13 mouse cellular contexts compared by ENCODE assay signal in the genomic region with DNA sequence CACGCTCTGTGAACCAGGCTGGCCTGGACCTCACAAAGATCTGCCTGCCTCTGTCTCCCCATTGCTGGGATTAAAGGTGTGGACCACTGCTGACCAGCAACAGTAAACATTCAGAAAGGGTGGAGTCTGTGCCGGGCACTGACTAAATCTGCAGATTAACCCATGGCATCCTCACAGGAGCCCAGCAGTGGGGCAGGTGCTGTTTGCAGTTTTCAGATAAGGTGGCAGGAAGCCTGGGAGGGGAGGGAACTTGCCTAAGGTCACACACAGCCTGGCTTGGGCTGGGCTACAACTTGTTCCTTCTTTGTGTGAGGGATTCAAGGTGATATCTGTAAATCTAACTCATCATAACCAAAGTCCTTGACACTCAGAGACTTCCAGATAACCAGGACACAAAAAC. TPM values are rescaled to one million over a fixed set of nuclear protein-coding genes. Genes with fewer than 3 reads are reported as not detected.
A peak's percentile ranks its signal among the peaks of the same experiment; 100 is the strongest.
DNase-seq lines count a peak whose midpoint lies in the region; ATAC-seq lines count a peak whose summit lies in the region.
"Had no signal": no experiment of that assay in that cellular context is flagged by ENCODE, and none has a peak within 500 bp of the region (broad histone marks: within the 10 kb centered on the region; RNA-seq: fewer than 3 reads in every experiment).

No protein-coding gene starts in this region.

- no peaks in the 10 kb centered on the region; the same call in 1 of the 2 replicates for H3K36me3 ChIP-seq in intestine, embryonic 16.5 days (ENCODE audit: control insufficient read depth, insufficient read depth, low read length)
- 0 out of 2 replicates have a peak, but pooled peaks cover 2% of the 10 kb centered on the region for H3K36me3 ChIP-seq in intestine, embryonic 15.5 days
- H3K36me3 ChIP-seq in hindbrain, embryonic 12.5 days: peaks cover 34% of the 10 kb centered on the region

- peak; percentile 62 for DNase-seq in c-Kit-negative CD71-positive TER-119-positive erythroid progenitor cells, embryonic 14.5 days (ENCODE audit: low read depth, low spot score)
- peak; percentile 42 for DNase-seq in induced T-regulatory cell, adult 2 months (ENCODE audit: low read depth)
- DNase-seq in cerebellum, adult 9-11 months: no peak
- DNase-seq: heart, adult 2 months; kidney, postnatal 36 days had no signal

- no peak overlapping the region for H3K4me2 ChIP-seq in intestine, embryonic 16.5 days (ENCODE audit: low read depth, low read length)
- no peak overlapping the region for H3K4me2 ChIP-seq in intestine, embryonic 15.5 days (replicated peaks)
- no peak overlapping the region for H3K4me2 ChIP-seq in hindbrain, embryonic 12.5 days (replicated peaks)
- H3K4me2 ChIP-seq: limb, embryonic 15.5 days; midbrain, embryonic 12.5 days had no signal

- H3K27ac ChIP-seq in intestine, embryonic 16.5 days (ENCODE audit: low read length): no peak overlapping the region
- no peak overlapping the region for H3K27ac ChIP-seq in intestine, embryonic 15.5 days
- no peak overlapping the region for H3K27ac ChIP-seq in hindbrain, embryonic 12.5 days
- H3K27ac ChIP-seq: heart, adult 2 months; limb, embryonic 15.5 days; midbrain, embryonic 12.5 days had no signal

- no peak overlapping the region for H3K4me3 ChIP-seq in intestine, embryonic 16.5 days (ENCODE audit: low read length)
- no peak overlapping the region for H3K4me3 ChIP-seq in intestine, embryonic 15.5 days (replicated peaks)
- H3K4me3 ChIP-seq in hindbrain, embryonic 12.5 days: no peak overlapping the region
- H3K4me3 ChIP-seq: heart, adult 2 months; limb, embryonic 15.5 days; midbrain, embryonic 12.5 days had no signal

- 0 out of 2 replicates have a peak, but pooled peaks have one; percentile 29 for ATAC-seq in intestine, embryonic 16.5 days
- no peak; the same call in 1 of the 2 replicates for ATAC-seq in intestine, embryonic 15.5 days
- peak; percentile 57 for ATAC-seq in megakaryocyte-erythroid progenitor cell, adult 5-6 weeks (replicated peaks; ENCODE audit: low FRiP score, low TSS enrichment, poor library complexity, severe bottlenecking)
- no peak for ATAC-seq in hindbrain, embryonic 12.5 days (ENCODE audit: low FRiP score)
- ATAC-seq: intestine, postnatal 0 days had no signal

- WGBS in intestine, embryonic 16.5 days: 73% methylated on average over 2 of the region's 2 CpGs
- 56% methylated on average over 2 of the region's 2 CpGs for WGBS in intestine, embryonic 15.5 days
- WGBS in hindbrain, embryonic 12.5 days: 71% methylated on average over 2 of the region's 2 CpGs

- no peaks in the 10 kb centered on the region for H3K9me3 ChIP-seq in intestine, embryonic 16.5 days (ENCODE audit: control insufficient read depth, low read length)
- H3K9me3 ChIP-seq in intestine, embryonic 15.5 days: no peaks in the 10 kb centered on the region
- no peaks in the 10 kb centered on the region for H3K9me3 ChIP-seq in hindbrain, embryonic 12.5 days (replicated peaks)
- H3K9me3 ChIP-seq: limb, embryonic 15.5 days; midbrain, embryonic 12.5 days had no signal

- H3K27me3 ChIP-seq in intestine, embryonic 16.5 days (replicated peaks; ENCODE audit: control insufficient read depth, insufficient read depth, low read length): no peaks in the 10 kb centered on the region
- no peaks in the 10 kb centered on the region for H3K27me3 ChIP-seq in intestine, embryonic 15.5 days (replicated peaks)
- H3K27me3 ChIP-seq in hindbrain, embryonic 12.5 days: no peaks in the 10 kb centered on the region
- H3K27me3 ChIP-seq: limb, embryonic 15.5 days; midbrain, embryonic 12.5 days had no signal

- H3K4me1 ChIP-seq in intestine, embryonic 16.5 days (ENCODE audit: control insufficient read depth, insufficient read depth, low read length): peaks cover 10% of the 10 kb centered on the region; the same call in 1 of the 2 replicates
- peaks cover 9% of the 10 kb centered on the region; the same call in 1 of the 2 replicates for H3K4me1 ChIP-seq in intestine, embryonic 15.5 days (replicated peaks)
- peaks cover 13% of the 10 kb centered on the region for H3K4me1 ChIP-seq in hindbrain, embryonic 12.5 days

- H3K9ac ChIP-seq in intestine, embryonic 16.5 days (ENCODE audit: low read depth, low read length): no peak overlapping the region
- H3K9ac ChIP-seq in intestine, embryonic 15.5 days: no peak overlapping the region
- H3K9ac ChIP-seq in hindbrain, embryonic 12.5 days: no peak overlapping the region
- H3K9ac ChIP-seq: limb, embryonic 15.5 days; midbrain, embryonic 12.5 days had no signal

RNA-seq across cellular contexts. Expression of a gene that starts 12.5 kb away (rescaled TPM):
- polyA plus RNA-seq in intestine, embryonic 16.5 days (2015; fragmentation: Nextera tagmentation; extraction: Ambion mirVana): 65.6 and 73.0 TPM in 2 replicates
- polyA plus RNA-seq in intestine, embryonic 15.5 days (2015; fragmentation: Nextera tagmentation; extraction: Ambion mirVana): 64.5 and 65.0 TPM in 2 replicates
- total RNA-seq in megakaryocyte-erythroid progenitor cell, adult 5-6 weeks (2014; fragmentation: Nextera tagmentation): 9.4 and 9.8 TPM in 2 replicates
- total RNA-seq in megakaryocyte-erythroid progenitor cell, adult 5-6 weeks (2017): 2.4 and 7.8 TPM in 2 replicates
- polyA plus RNA-seq in hindbrain, embryonic 12.5 days (2016; fragmentation: Nextera tagmentation; extraction: Ambion mirVana): 93.9 and 104 TPM in 2 replicates

RNA-seq across cellular contexts. Expression of a gene that starts 12.5 kb away (rescaled TPM):
- polyA plus RNA-seq in intestine, embryonic 16.5 days (2015; fragmentation: Nextera tagmentation; extraction: Ambion mirVana): 21.5 and 21.8 TPM in 2 replicates
- polyA plus RNA-seq in intestine, embryonic 15.5 days (2015; fragmentation: Nextera tagmentation; extraction: Ambion mirVana): 21.7 and 24.1 TPM in 2 replicates
- total RNA-seq in megakaryocyte-erythroid progenitor cell, adult 5-6 weeks (2014; fragmentation: Nextera tagmentation): 30.3 and 38.1 TPM in 2 replicates
- total RNA-seq in megakaryocyte-erythroid progenitor cell, adult 5-6 weeks (2017): 2.3 and 31.3 TPM in 2 replicates
- 35.0 and 35.4 TPM in 2 replicates for polyA plus RNA-seq in hindbrain, embryonic 12.5 days (2016; fragmentation: Nextera tagmentation; extraction: Ambion mirVana)

RNA-seq across cellular contexts. Expression of a gene that starts 17.5 kb away (rescaled TPM):
- 0.26 and 0.49 TPM in 2 replicates for polyA plus RNA-seq in intestine, embryonic 16.5 days (2015; fragmentation: Nextera tagmentation; extraction: Ambion mirVana)
- 0.35 and 0.54 TPM in 2 replicates for polyA plus RNA-seq in intestine, embryonic 15.5 days (2015; fragmentation: Nextera tagmentation; extraction: Ambion mirVana)
- total RNA-seq in megakaryocyte-erythroid progenitor cell, adult 5-6 weeks (2014; fragmentation: Nextera tagmentation): 2.4 and 2.6 TPM in 2 replicates
- 0.23 TPM in 1 of 2 replicates, not detected in the other for total RNA-seq in megakaryocyte-erythroid progenitor cell, adult 5-6 weeks (2017)
- polyA plus RNA-seq in hindbrain, embryonic 12.5 days (2016; fragmentation: Nextera tagmentation; extraction: Ambion mirVana): 0.36 and 0.66 TPM in 2 replicates
- total RNA-seq: hematopoietic stem cell, adult 5-6 weeks had no signal

RNA-seq across cellular contexts. Expression of a gene that starts 41.4 kb away (rescaled TPM):
- 2.2 and 2.6 TPM in 2 replicates for polyA plus RNA-seq in intestine, embryonic 16.5 days (2015; fragmentation: Nextera tagmentation; extraction: Ambion mirVana)
- 2.7 and 3.2 TPM in 2 replicates for polyA plus RNA-seq in intestine, embryonic 15.5 days (2015; fragmentation: Nextera tagmentation; extraction: Ambion mirVana)
- 0.77 and 1.9 TPM in 2 replicates for total RNA-seq in megakaryocyte-erythroid progenitor cell, adult 5-6 weeks (2014; fragmentation: Nextera tagmentation)
- total RNA-seq in megakaryocyte-erythroid progenitor cell, adult 5-6 weeks (2017): 1.3 and 1.4 TPM in 2 replicates
- polyA plus RNA-seq in hindbrain, embryonic 12.5 days (2016; fragmentation: Nextera tagmentation; extraction: Ambion mirVana): 2.5 and 3.5 TPM in 2 replicates

RNA-seq across cellular contexts. Expression of a gene that starts 50.8 kb away (rescaled TPM):
- polyA plus RNA-seq in intestine, embryonic 16.5 days (2015; fragmentation: Nextera tagmentation; extraction: Ambion mirVana): 58.5 and 60.3 TPM in 2 replicates
- polyA plus RNA-seq in intestine, embryonic 15.5 days (2015; fragmentation: Nextera tagmentation; extraction: Ambion mirVana): 68.4 and 71.1 TPM in 2 replicates
- 61.9 and 65.5 TPM in 2 replicates for total RNA-seq in megakaryocyte-erythroid progenitor cell, adult 5-6 weeks (2014; fragmentation: Nextera tagmentation)
- 60.3 and 82.2 TPM in 2 replicates for total RNA-seq in megakaryocyte-erythroid progenitor cell, adult 5-6 weeks (2017)
- polyA plus RNA-seq in hindbrain, embryonic 12.5 days (2016; fragmentation: Nextera tagmentation; extraction: Ambion mirVana): 85.0 and 90.5 TPM in 2 replicates

Comparison
In these comparisons a context has a peak if more than half of its experiments do, and no peak if none do; other contexts are left out.
1. ATAC-seq: peak in intestine, embryonic 16.5 days (single experiment) and megakaryocyte-erythroid progenitor cell, adult 5-6 weeks (single experiment); none in intestine, embryonic 15.5 days (single experiment) and hindbrain, embryonic 12.5 days (single experiment).